Mouse (Mus musculus) thymus, adult 2 months (tissue): Measurements from ENCODE around the gene BC037034. TPM values are rescaled to one million over a fixed set of nuclear protein-coding genes. Genes with fewer than 3 reads are reported as not detected.

Experiments
- DNase-seq: peaks from one replicate; pipeline ENCODE4 v3.0.0; 2021
- H3K27ac ChIP-seq: fragments of 200-500 bp; 2 replicates; pipeline ENCODE4 v1.5.1; 2012; ENCODE audit warnings: low read length, control low read depth; ENCODE audit not compliant: control insufficient read depth, insufficient read depth
- H3K27me3 ChIP-seq: fragments of 200-500 bp; 2 replicates; pipeline ENCODE4 v1.6.1; 2012; ENCODE audit warnings: mild to moderate bottlenecking, low read length, moderate library complexity, mixed read lengths; ENCODE audit not compliant: control insufficient read depth, insufficient read depth
- H3K36me3 ChIP-seq: fragments of 200-500 bp; 2 replicates; pipeline ENCODE4 v1.6.1; 2012; ENCODE audit warnings: mild to moderate bottlenecking, low read length, moderate library complexity; ENCODE audit not compliant: control insufficient read depth, insufficient read depth
- H3K4me1 ChIP-seq: fragments of 200-500 bp; replicated peaks from 2 replicates; pipeline ENCODE4 v1.6.1; 2012; ENCODE audit warnings: low read length; ENCODE audit not compliant: control insufficient read depth, insufficient read depth
- H3K4me3 ChIP-seq: fragments of 200-500 bp; 2 replicates; pipeline ENCODE4 v1.5.1; 2012; ENCODE audit warnings: mild to moderate bottlenecking, low read length, control low read depth, moderate library complexity; ENCODE audit not compliant: control insufficient read depth, insufficient read depth
- CTCF ChIP-seq: fragments of 200-500 bp; IDR thresholded peaks from 2 replicates; pipeline ENCODE4 v1.5.1; 2012; ENCODE audit warnings: mild to moderate bottlenecking, control low read depth, low read length, moderate library complexity, borderline replicate concordance; ENCODE audit not compliant: control insufficient read depth, poor library complexity, insufficient read depth; ENCODE audit errors: extremely low read depth
- POLR2A ChIP-seq: fragments of 200-500 bp; IDR thresholded peaks from 2 replicates; pipeline ENCODE4 v1.6.1; 2012; ENCODE audit warnings: mild to moderate bottlenecking, low read length, control low read depth, moderate library complexity; ENCODE audit not compliant: control insufficient read depth, poor library complexity, insufficient read depth; ENCODE audit errors: extremely low read depth
- WGBS: fragments of 180-500 bp; shearing (Covaris S2); methylation state at CpG from one replicate; pipeline ENCODE4 v1.1.7; 2018; 5-methylcytosine and 5-hydroxymethylcytosine counted together
- polyA plus RNA-seq: library from polyadenylated mRNA; depleted of rRNA; stranded (reverse); fragments of >200 nt; gene quantifications from 2 replicates; pipeline ENCODE4 v1.2.3, GENCODE M21; 2012

BC037034 gene
- polyA plus RNA-seq, 1 experiment, result 146 TPM

GRCm38 (mm10) chr5:138274186-138274585, 10.4 kb upstream of the BC037034 start:
- no peaks in the 10 kb centered on the region for H3K36me3 ChIP-seq
- H3K27me3 ChIP-seq, result no peaks in the 10 kb centered on the region
- DNase-seq, result no peak
- 92% methylated on average over 8 of the region's 8 CpGs for WGBS
- no peak overlapping the region for H3K4me3 ChIP-seq
- H3K4me1 ChIP-seq, result peaks cover 3% of the 10 kb centered on the region; the same call in 1 of the 2 replicates
- H3K27ac ChIP-seq, result no peak overlapping the region
- TF ChIP-seq CTCF (no peak), POLR2A (no peak)

GRCm38 (mm10) chr5:138272409-138272923, 8.6 kb upstream of the BC037034 start, which contains the start of gene Gal3st4:
Gal3st4 (minus strand) TSS chr5:138272840.
- TF ChIP-seq POLR2A (no peak), CTCF (no peak)
- 53% methylated on average over 12 of the region's 12 CpGs for WGBS
- no peak for DNase-seq
- Histone ChIP-seq H3K4me1 (no peaks in the 10 kb centered on the region), H3K27me3 (no peaks in the 10 kb centered on the region), H3K4me3 (no peak within 1 kb of the TSS), H3K36me3 (no peaks in the 10 kb centered on the region), H3K27ac (no peak within 1 kb of the TSS)

GRCm38 (mm10) chr5:138271232-138271631, 7.4 kb upstream of the BC037034 start:
- no peaks in the 10 kb centered on the region for H3K36me3 ChIP-seq
- no peaks in the 10 kb centered on the region for H3K27me3 ChIP-seq
- no peaks in the 10 kb centered on the region for H3K4me1 ChIP-seq
- no peak for TF ChIP-seq CTCF
- no peak for TF ChIP-seq POLR2A
- no peak overlapping the region for H3K4me3 ChIP-seq
- no peak overlapping the region for H3K27ac ChIP-seq
- 62% methylated on average over 3 of the region's 3 CpGs for whole genome bisulfite sequencing
- no peak for DNase-seq

GRCm38 (mm10) chr5:138268980-138269379, 5.1 kb upstream of the BC037034 start:
- Histone ChIP-seq H3K27me3 (no peaks in the 10 kb centered on the region), H3K4me1 (peaks cover 2% of the 10 kb centered on the region), H3K36me3 (no peaks in the 10 kb centered on the region), H3K4me3 (no peak overlapping the region), H3K27ac (no peak overlapping the region)
- no peak for DNase-seq
- TF ChIP-seq CTCF (no peak), POLR2A (no peak)
- WGBS, result 93% methylated on average over 4 of the region's 4 CpGs

GRCm38 (mm10) chr5:138267114-138267513, 3.3 kb upstream of the BC037034 start:
- Histone ChIP-seq H3K27me3 (no peaks in the 10 kb centered on the region), H3K4me3 (no peak overlapping the region), H3K27ac (no peak overlapping the region), H3K4me1 (peaks cover 14% of the 10 kb centered on the region), H3K36me3 (no peaks in the 10 kb centered on the region)
- 98% methylated on average over 3 of the region's 3 CpGs for WGBS
- no peak for DNase-seq
- TF ChIP-seq CTCF, result no peak
- no peak for TF ChIP-seq POLR2A

- H3K4me1 ChIP-seq, result peaks cover 17% of the 10 kb centered on the region
- H3K36me3 ChIP-seq, result peaks cover 3% of the 10 kb centered on the region; the same call in 1 of the 2 replicates
- no peak for TF ChIP-seq CTCF
- 96% methylated on average over 4 of the region's 4 CpGs for WGBS
- no peak overlapping the region for H3K4me3 ChIP-seq
- no peak overlapping the region for H3K27ac ChIP-seq
- H3K27me3 ChIP-seq, result no peaks in the 10 kb centered on the region
- no peak for DNase-seq
Observed at GRCm38 (mm10) chr5:138265712-138266111, 1.9 kb upstream of the BC037034 start.

- 6% methylated on average over 6 of the region's 6 CpGs for WGBS
- Histone ChIP-seq H3K27me3 (no peaks in the 10 kb centered on the region), H3K4me3 (peak overlapping the region; percentile 92), H3K36me3 (peaks cover 8% of the 10 kb centered on the region; the same call in 1 of the 2 replicates), H3K27ac (0 out of 2 replicates have a peak overlapping the region, but pooled peaks have one; percentile 8), H3K4me1 (peaks cover 17% of the 10 kb centered on the region)
- DNase-seq, result no peak
- no peak for TF ChIP-seq POLR2A
- no peak for TF ChIP-seq CTCF
Observed at GRCm38 (mm10) chr5:138264207-138264578, 360 bp upstream of the BC037034 start.
